Mouse (Mus musculus) cerebellum, adult 2 months (tissue): Measurements from ENCODE around the gene Atg7.

Experiments
- CTCF ChIP-seq: fragments of 200-500 bp; IDR thresholded peaks from 2 replicates; pipeline ENCODE4 v1.5.1; 2011; ENCODE audit warnings: low read depth, mild to moderate bottlenecking, control low read depth, low read length, moderate library complexity, borderline replicate concordance; ENCODE audit not compliant: insufficient read depth
- POLR2A ChIP-seq: fragments of 200-500 bp; IDR thresholded peaks from 2 replicates; pipeline ENCODE4 v1.6.1; 2011; ENCODE audit warnings: low read length, control low read depth, borderline replicate concordance; ENCODE audit not compliant: insufficient read depth

GRCm38 (mm10) chr6:114857996-114858721, 215.3 kb downstream of the Atg7 start:
- TF ChIP-seq POLR2A, result no peak
- TF ChIP-seq CTCF, result no peak
